Mouse (Mus musculus) megakaryocyte, adult 5-6 weeks (primary cell): ENCODE measurements around the gene Rimbp2. TPM values are rescaled to one million over a fixed set of nuclear protein-coding genes. Genes with fewer than 3 reads are reported as not detected.
"Not testable (repeated sequence)": the region's sequence is repeated elsewhere in the genome, so short reads cannot be mapped to it uniquely, and the experiment has no call there.

Experiments used
- ATAC-seq: 2 replicates; pipeline ENCODE4 v1.8.0; 2016; ENCODE audit warnings: mild to moderate bottlenecking, inconsistent platforms; ENCODE audit not compliant: poor library complexity, severe bottlenecking
- total RNA-seq, 2 experiments: library from RNA; stranded (forward) in 1 of 2; stranded (reverse) in 1 of 2; fragments of 153-499, 151-499 nt in 1 of 2; fragments of 221-1000, 200-1000 nt in 1 of 2; gene quantifications; 2 replicates each; pipeline versions ENCODE4 v1.2.3 to v1.2.4; 2015 to 2017

Gene Rimbp2
- total RNA-seq, 2 experiments from 2014 or later, result not detected

- ATAC-seq, result no peak
Measured at GRCm38 (mm10) chr5:128769026-128769631, 184.2 kb downstream of the Rimbp2 start.

GRCm38 (mm10) chr5:128761118-128761517 is 192.2 kb downstream of the Rimbp2 start:
- ATAC-seq, result no peak

- no peak for ATAC-seq
Measured at GRCm38 (mm10) chr5:128746261-128746660, 207.0 kb downstream of the Rimbp2 start.

GRCm38 (mm10) chr5:128745206-128745605 is 208.1 kb downstream of the Rimbp2 start:
- ATAC-seq, result no peak

GRCm38 (mm10) chr5:128744351-128744750 is 208.9 kb downstream of the Rimbp2 start:
- ATAC-seq, result no peak

DNA sequence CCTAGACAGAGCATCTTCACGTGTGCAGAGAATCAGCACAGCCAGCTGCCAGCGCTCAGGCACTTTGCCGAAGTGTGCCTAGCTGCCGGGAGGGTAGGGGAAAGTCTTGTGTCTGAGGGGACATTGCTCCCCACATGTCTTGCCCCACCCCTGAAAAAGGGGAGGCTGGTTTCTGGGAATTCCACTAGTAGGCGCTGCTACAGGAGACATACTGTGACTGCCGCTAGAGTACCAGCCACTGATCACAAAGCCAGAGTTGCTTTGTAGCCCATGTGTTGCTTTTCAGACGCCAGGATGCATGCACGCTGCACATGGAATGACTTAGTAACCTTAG is 213.5 kb downstream of the Rimbp2 start:
- no peak for ATAC-seq

DNA sequence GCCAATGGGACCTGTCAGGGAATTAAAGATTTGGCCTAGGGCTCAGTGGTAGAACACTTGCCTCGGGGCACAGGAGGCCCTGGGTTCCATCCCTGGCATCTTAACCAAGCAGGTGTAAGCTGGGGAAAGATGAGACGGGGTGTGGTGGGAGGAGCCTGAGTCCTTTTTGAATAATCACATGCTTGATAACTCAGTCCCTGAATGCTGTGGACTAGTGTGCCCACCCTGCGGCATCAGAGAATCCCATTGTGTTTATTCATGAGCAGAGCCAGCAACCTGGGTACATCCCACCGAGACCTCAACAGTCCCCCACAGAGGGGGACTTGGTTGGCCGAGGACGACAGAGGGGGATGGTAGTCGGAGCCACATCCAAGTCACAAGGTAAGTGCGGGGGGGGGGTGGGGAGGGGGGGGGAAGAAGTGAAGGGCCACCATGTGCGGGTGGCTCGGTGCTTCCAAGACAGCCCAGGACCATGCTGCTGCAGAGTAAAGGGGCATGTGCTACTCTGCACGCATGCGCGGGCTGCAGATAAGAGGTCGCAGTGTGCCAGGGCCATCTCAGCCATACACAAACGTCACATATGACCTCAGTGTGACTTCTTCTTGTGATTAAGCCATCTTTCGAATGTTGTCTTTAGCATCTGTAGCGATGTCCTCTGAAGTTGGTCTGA is 214.0 kb downstream of the Rimbp2 start:
- no peak for ATAC-seq

DNA sequence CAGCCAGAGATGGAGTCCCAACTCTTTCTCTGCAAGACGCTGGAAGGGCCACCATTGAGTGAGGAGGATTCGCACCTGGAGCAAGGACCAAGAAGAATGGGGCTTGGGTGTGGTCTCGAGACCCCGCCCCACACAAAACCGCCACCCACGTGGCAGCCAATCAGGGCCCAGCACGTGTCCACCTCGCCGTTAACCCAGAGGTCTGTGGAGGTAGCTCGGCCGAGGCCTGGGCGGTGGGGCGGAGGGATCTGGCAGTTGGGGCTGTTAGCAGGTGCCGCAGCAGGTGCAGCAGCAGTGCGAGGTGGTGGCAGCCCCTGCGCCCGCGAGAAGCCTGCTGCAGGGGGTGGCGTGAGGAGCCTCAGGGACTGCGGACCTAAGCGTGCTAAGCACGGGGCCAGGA is 217.4 kb downstream of the Rimbp2 start:
- ATAC-seq, result no peak

- peak; percentile 54 for ATAC-seq
Measured at GRCm38 (mm10) chr5:128733955-128734354, 219.3 kb downstream of the Rimbp2 start.

- no peak for ATAC-seq
Measured at GRCm38 (mm10) chr5:128732416-128733014, 220.8 kb downstream of the Rimbp2 start.

GRCm38 (mm10) chr5:128730634-128731033 is 222.7 kb downstream of the Rimbp2 start:
- no peak for ATAC-seq

DNA sequence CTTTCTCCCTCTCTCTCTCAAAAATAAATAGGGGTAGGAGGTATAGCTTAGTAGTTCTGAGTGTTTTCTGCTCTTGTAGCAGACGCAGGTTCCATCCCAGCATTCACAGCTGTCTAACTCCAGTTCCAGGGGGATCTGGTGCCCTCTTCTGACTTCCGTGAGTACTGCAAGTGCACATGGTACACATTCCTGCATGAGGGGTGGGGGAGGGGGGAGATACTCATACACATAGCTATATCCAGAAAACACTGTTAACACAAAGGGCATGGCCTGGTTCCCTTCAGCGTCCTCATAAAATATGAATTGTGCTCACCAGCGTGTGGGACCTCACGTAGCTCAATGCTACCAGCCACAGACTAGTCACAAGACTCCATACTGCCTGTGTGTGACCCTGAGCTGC is 223.9 kb downstream of the Rimbp2 start:
- ATAC-seq, result no peak

- not testable (repeated sequence) for ATAC-seq
Measured at GRCm38 (mm10) chr5:128720461-128720860, 232.8 kb downstream of the Rimbp2 start.

DNA sequence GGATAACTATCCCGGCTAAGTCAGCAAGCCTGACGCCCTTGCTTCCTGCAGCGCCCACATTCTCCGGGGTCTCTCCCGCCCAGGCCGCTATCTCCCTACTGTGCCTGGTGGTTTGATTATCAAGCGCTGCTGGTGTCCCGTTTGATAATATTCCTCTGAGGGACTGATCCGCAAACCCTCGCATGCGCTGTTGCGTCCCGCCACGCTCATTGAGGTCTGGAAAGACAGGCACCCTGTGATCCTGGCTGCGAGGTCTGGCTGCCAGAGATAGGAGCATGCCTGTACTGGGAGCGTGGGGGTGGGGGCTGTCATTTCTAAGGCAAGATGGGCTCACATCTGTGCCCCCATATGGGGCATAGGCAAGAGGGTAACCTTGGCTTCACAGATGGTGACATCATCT is 238.1 kb downstream of the Rimbp2 start:
- no peak for ATAC-seq

DNA sequence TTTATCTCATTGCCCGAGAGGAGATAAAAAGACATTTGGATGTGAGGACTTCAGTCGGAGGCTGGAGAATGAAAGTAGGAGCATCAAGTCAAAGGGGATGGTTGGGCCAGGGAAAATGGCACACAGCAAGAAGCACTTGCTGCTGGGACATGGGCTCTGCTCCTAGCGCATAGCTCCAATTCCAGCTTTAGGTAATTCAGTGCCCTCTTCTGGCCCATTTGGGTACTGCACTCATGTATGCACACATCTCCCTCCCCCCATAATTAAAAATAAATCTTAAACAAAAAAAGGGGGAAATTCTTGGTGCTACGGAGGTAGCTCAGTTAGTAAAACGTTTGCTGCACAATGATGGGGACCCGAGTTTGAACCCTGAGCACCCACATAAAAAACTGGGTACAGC is 241.4 kb downstream of the Rimbp2 start:
- ATAC-seq, result no peak

DNA sequence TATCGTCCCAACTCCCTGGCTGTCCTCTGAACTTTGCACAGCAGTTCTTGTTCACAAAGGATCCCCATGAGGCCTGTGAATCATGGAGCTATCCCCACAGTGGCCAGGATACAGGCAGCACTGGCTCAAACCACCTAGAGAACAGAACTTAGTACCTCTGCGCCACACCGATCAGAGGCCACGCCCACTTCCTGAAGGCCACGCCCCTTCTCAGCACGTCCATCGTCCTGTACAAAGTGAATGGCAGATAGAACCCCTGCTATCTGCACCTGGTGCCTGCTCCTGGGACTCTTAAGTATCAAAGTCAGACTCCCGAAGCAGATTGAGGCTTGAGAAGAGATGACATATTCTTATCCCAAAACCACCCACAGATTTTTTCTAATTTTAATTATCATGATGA is 242.7 kb downstream of the Rimbp2 start:
- ATAC-seq, result no peak

DNA sequence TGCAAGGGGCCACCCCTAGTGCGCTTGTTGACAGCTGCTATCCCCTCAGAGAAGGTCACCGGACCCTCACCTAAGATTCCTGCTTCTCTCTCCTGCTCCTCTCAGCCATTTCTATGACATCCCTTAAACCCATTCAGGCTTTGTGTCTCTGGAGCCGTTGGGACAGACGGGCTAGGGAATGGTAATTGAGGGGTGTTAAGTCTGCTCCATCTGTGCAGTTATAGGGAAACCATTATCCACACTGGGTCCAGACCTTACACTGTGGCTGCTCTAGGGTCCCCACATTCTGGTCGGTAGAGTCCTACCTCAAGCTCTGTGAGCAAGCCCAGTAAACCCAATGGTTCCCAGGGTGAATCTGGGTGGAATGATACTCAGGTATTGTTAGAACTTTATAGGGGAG is 244.4 kb downstream of the Rimbp2 start:
- no peak for ATAC-seq

Other genes with a start within 250 kb of the Rimbp2 start
- 16.2 and 17.0 TPM in 2 replicates for gene Stx2, start 55.1 kb upstream of the Rimbp2 start, total RNA-seq (2015)
- 18.3 and 32.9 TPM in 2 replicates for gene Stx2, start 55.1 kb upstream of the Rimbp2 start, total RNA-seq (2017)
- 244 and 276 TPM in 2 replicates for gene Ran, start 66.6 kb upstream of the Rimbp2 start, total RNA-seq (2015)
- 240 and 264 TPM in 2 replicates for gene Ran, start 66.6 kb upstream of the Rimbp2 start, total RNA-seq (2017)
- 0.07 TPM in 1 of 2 replicates, not detected in the other for gene Adgrd1, start 143.3 kb upstream of the Rimbp2 start, total RNA-seq (2015)
- not detected in 2 replicates for gene Adgrd1, start 143.3 kb upstream of the Rimbp2 start, total RNA-seq (2017)